Mouse (Mus musculus): ENCODE data around the gene Hyal5. TPM values are rescaled to one million over a fixed set of nuclear protein-coding genes. Genes with fewer than 3 reads are reported as not detected.

The Hyal5 gene
- polyA plus RNA-seq, 1 experiment from 2014 or later = not detected

Other genes starting within 250 kb of the Hyal5 start
- gene Wasl, start 193.0 kb upstream of the Hyal5 start, polyA plus RNA-seq (2015; fragmentation: Nextera tagmentation; extraction: Ambion mirVana) = 48.7 and 53.3 TPM in 2 replicates
- gene Hyal6, start 124.8 kb upstream of the Hyal5 start, polyA plus RNA-seq (2015; fragmentation: Nextera tagmentation; extraction: Ambion mirVana) = not detected in 2 replicates
- not detected in 2 replicates for gene Hyal4, start 109.7 kb upstream of the Hyal5 start, polyA plus RNA-seq (2015; fragmentation: Nextera tagmentation; extraction: Ambion mirVana)
- not detected in 2 replicates for gene Spam1, start 66.8 kb upstream of the Hyal5 start, polyA plus RNA-seq (2015; fragmentation: Nextera tagmentation; extraction: Ambion mirVana)
- gene Tmem229a, start 98.3 kb downstream of the Hyal5 start, polyA plus RNA-seq (2015; fragmentation: Nextera tagmentation; extraction: Ambion mirVana) = 0.06 and 0.13 TPM in 2 replicates